Mouse (Mus musculus) layer of hippocampus, postnatal 10 days (tissue): ENCODE data around the gene Dgki. TPM values are rescaled to one million over a fixed set of nuclear protein-coding genes. Genes with fewer than 3 reads are reported as not detected.

Experiments used
- DNase-seq, 2 experiments: peaks; one replicate each; pipeline ENCODE4 v3.0.0; 2021; ENCODE audit warnings: low spot score in 2 of 2
- total RNA-seq, 2 experiments: library from RNA; stranded (reverse); gene quantifications; 2 replicates each; pipeline ENCODE4 v1.2.3; 2021

The Dgki gene
- total RNA-seq, 2 experiments from 2014 or later: 50.6 to 59.6 TPM

DNA sequence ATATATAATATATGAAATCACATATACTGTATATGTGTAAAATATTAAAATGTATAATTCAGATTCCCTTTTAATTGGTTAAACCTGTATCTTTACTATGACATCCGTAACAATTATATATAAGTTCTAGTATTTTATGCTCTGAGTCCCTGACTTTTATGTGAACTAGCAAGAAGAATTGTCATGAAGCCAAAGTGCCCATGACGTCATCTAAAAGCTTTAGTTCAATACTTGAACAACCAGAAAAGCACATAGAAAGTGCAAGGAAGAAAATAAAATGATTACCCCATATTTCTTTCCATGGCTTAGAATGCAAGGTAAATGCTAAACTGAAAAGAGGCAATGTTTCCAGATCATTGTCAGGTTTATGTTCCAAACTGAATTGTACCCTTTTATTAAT lies 269.6 kb downstream of the Dgki start:
- no peak for DNase-seq

DNA sequence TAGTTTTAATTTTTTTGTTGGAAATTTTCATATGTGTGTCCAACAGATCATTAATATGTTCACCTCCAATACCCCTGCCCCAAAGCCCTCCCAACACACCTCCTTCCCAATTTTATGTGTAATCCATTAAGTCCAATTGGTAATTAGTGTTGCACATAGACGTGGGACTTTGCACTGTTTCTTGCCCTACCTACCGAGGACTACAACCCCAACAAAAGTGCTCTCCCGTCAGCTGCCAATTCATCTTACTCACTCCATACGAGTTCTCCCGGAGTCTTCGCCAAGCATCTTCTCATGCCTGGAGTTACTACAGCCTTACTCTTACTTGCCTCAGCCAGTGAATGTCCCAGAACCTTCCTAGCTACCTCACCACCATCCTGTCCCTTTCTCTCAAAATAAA lies 271.1 kb downstream of the Dgki start:
- DNase-seq: no peak

DNA sequence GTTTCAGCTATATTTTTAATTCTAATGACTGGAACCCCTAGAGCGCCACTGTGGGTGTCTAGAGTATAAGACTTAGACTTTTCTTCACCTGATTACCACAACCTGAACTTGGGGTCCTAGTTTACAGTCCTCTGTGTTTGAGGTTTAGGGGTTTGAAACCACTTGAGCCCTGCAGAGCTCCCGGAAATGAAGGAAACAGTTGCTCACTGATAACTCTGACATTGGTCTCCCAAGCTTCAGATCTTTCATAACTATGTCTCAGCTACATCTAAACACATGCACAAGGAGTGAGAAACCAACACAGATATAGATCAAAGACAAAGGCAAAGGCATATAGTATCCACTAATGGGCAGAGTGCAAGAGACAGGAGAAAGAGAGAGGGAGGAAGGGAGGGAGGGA lies 271.7 kb downstream of the Dgki start:
- DNase-seq: no peak

DNA sequence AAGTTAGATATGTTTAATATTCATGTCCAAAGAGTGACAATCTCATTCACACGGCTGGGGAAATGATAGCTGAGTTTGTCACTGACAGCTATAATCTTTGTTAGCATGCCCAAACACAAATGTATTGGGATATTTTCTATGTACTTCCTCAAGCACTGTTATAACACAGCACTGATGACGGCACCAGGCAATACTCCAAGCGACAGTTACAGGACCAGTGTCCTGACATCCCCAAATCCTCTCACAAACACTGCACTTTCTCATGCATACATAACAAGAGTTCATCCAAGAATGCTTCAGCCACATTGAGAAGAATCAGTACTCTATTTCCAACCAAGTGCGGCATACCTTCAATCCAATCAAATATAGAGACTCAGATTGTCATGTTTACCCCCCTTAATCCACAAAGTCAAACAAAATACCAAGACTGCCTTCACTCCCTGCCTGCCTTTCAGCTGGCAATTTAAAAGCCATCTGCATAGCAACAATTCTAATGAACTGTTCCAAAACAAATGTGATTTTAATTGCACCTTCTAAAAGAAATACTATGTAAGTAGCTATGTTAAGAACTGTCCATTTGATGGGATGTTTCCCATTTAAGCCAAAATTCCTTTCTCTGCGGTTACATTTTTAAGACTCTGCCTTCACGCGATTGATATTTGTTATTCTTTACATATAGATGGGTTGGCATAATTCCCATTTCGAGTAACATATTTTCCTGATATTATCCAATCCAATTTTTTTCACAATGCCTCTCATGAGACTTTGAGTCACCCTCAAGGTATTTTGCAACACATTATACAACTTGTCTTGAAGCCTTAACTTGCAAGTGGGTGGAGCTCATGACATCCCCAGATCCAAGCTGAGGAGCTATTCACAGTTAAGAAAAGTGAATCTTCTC lies 273.4 kb downstream of the Dgki start:
- no peak for DNase-seq

DNA sequence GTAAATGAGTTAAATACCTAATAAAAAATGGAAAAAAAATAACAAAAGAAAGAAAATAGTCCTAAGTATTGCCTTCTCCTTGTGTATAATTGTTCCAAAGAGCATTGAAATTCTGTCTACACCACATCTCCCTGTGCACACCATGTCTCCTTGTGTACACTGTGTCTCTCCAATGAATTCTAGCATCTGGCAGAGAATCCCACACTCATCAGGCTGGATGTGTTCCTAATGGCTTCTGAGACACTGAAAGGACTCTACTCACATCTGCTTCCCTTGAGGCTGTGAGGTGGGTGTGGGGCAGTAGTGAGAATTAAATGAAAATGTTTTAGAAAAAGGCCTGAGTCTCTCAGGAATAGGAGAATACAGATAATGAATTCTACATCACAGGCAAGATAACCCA lies 283.9 kb downstream of the Dgki start:
- no peak for DNase-seq

DNA sequence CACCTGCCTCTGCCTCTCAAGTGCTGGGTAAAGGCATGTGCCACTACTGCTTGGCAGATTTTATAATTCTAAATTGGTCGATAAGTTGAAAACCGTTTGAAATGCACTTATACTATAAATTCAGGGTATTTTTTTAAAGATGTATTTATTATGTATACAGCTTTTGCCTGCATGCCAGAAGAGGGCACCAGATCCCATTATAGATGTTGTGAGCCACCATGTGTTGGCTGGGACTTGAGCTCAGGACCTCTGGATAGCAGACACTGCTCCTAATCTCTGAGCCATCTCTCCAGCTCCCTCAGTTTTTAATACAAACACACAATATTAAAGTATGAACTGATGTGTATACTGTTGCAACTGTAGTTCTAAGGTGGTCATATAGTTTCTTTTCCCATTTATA lies 288.4 kb downstream of the Dgki start:
- no peak for DNase-seq

DNA sequence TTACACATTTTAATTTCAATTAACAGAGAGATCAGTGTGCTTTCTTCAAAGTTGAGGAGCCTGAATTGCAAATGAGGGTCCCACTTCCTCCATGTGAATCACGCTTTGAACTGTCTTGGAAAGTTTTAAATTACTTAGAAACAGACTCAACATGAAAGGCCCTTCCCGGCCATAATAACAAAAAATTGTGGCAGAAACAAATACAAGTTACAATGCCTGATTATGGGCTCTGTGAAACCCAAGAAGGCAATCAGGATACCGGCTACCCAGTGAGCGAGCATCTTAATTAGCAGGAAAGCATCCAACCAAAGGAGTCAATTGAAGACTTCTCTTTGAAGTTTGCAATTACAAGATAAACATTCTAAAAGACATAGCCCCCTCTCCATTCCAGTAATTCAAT lies 292.4 kb downstream of the Dgki start:
- DNase-seq: no peak

DNA sequence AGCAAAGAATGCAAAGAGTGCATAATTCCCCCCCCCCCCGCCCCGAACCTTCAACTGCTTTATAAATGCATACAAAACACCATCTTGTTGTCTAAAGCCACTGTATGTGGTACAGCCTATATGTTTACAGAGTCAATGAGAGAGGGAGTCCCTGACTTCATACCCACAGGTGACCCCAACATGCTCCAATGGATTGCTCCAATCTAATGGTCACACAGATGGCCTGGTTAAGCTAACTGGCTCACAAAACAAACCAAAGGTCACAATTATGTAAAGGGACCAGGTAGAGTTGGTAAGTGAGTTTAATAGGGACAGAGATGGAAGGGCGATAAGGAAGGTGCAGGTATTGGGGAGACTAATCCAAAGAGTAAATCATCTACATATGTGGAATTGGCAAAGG lies 295.1 kb downstream of the Dgki start:
- DNase-seq: no peak

DNA sequence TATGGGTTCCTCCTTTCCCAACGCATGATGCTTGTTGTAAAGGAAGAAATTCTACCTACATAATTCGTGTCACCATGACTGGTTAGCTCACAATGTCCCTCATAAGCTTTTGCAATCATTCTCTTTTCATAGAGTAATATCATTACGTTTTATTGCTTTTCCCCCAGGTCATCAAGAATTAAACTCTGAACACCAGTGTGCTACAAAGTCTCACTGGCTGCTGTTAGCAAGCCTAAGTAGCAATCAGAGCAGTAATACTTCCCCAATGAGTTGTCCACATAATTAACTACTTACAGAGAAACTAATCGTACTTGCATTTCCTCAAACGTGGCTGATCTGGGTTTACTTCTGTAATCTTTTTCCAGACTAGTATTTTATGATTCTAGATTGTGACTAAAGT lies 296.7 kb downstream of the Dgki start:
- no peak for DNase-seq

DNA sequence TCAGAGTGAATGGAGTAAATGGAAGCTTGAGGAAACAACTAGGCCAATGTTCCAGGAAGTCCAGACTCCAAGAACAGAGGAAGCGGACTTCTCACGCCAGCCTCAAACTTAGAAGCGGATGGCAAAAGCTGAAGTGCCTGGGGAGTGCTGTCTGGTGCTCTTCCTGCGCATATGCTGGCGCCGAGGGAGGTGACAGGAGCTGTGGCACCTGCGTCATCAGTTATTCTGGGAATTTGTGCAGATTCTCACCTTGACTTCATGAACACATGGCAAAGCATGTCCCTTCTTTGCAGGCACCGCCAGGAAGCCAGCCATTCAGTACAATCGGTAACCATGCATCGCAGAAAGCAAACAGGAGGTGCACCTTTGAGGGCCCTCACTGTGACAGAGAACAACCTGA lies 301.0 kb downstream of the Dgki start:
- DNase-seq: no peak

DNA sequence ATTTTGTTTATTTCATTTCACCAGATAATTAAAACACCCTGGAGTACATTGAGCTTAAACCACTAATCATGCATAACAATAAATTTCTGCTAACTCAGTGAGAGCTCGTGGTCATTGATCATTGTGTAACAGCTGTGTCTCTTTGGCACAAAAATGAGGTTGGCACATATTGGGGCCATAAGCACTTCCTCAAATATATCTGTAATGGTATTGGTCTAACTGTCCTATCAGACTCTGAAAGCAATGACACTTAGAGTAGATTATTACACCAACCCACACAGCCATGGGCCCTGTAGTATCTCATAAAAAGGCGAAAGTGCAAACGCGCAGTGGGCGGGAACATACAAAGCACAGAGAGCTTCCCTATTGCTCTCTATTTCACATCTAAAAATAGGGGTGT lies 305.7 kb downstream of the Dgki start:
- DNase-seq: no peak

DNA sequence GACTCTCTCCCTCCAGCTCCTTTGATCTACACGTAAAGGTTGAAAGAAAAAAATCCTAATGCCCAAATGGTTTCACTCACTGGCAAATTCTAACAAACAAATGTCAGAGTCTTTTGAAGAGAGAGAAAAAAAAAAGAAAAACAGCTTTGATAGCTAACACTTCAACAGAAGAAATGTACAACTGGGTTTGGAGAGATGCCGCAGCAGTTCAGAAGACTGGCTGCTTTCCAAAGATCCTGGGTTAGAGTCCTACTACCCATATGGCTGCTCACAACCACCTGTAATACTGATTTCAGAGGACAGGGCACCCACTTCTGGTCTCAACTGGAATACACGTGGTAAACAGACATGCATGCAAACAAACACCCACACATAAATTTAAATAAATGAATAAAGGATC lies 309.8 kb downstream of the Dgki start:
- DNase-seq: no peak

DNA sequence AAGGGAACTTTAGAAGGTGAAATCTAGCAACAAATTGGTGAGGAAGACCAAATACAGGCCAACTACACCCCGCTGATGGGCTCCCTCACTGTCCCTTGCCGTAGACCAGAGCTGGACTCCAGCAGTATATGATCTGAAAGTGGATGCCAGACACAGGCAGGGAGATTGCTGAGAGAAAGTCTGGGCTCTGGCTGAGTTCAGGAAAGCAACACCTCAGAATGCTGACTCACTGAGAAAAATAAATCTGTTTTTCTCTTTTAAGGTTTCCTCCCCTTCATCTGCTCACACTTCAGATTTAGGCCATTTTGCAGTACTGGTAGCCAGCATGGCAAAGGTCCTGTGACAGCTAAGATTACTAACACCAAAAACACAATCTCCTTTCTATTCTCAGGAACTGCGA lies 311.2 kb downstream of the Dgki start:
- DNase-seq: no peak

DNA sequence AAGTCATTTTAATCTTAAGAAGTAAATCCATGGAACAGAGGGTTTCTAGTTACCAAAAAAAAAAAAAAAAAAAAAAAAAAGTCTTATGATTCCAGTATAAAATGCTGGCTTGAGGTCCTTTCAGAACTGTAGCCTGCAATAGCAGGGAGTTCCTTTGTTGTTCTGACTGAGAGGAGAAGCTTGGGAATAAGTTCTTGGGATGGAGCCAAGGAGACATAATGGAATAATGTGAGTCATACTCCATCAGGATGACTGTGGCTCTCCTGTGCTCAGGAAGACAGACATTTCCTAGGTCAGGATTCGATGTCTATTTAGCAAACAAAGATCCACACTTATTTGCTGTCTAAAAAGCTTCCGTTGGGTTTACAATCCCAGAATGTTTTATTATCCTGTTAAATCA lies 318.3 kb downstream of the Dgki start:
- DNase-seq: no peak

DNA sequence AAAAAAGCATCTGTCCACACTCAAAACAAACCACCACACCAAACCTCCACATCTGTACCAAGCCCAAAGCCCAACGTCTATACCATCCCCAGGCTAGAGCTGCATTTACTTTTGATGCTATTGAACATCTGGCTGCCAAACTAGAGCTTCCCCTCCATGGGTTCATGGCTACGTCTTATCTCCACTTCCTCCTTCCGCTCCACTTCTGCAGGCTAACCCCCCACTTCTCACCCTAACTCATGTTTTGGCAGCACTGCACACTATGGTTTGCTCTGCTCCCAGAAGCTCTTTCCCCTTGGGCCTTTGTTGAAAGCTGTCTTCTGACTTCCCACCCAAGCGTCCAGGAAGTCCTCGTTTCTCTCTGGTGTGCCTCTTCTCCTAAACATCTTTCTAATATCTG lies 319.5 kb downstream of the Dgki start:
- no peak for DNase-seq

DNA sequence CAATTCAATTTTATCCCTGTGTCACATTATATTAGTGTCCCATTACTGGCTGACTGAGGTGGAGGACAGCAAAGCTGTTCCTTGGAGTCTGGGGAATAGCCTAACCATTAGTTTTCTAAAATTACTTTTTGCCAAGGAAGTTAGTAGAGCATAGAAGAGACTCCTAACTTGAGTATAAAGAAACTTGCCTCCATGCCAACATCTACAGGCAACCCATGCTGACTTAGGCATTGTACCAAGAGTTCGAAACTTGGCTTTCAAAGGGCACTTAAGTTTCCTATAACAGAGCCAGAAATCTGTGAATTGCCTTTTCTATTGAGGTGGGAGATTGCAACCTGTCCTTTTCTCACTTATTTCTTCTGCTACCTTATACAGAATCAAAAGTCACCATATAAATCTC lies 321.8 kb downstream of the Dgki start:
- DNase-seq: no peak

DNA sequence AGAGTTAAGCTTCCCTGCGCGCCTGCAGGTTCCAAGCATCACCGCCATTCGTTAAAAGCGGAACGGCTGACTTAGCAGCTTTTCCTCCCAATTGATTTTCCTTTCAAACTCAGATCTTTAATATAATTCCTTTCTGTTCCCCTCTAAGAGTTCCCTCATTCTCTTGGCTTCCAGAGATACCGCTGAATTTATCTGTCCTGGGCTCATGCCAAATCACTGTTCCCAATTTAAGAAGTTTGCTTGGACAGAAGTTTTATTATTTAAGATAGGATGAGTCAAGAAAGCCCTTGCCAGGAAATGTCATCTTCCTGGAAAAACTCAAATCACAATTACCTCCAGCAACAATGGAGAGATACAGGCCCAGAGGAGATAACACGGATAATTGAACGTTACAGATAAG lies 326.9 kb downstream of the Dgki start:
- no peak for DNase-seq

DNA sequence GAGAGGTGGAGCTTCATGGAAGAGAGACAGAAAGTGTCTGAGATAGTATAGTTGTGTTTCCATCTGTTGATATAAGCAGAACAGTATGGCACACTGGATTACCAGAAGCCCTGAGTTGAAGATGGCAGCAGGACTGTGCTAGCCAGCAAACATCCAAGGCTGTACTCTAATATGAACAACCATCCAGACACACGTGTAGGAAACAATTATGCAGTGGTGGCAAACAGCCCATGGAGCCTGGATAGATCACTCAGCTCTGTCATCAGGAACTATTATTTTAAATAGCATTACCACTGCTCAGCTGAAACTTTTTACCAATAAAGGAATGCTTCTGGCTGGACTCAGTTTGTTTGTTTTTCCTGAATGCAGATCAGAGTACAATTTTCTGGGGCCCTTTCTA lies 327.5 kb downstream of the Dgki start:
- DNase-seq: no peak

DNA sequence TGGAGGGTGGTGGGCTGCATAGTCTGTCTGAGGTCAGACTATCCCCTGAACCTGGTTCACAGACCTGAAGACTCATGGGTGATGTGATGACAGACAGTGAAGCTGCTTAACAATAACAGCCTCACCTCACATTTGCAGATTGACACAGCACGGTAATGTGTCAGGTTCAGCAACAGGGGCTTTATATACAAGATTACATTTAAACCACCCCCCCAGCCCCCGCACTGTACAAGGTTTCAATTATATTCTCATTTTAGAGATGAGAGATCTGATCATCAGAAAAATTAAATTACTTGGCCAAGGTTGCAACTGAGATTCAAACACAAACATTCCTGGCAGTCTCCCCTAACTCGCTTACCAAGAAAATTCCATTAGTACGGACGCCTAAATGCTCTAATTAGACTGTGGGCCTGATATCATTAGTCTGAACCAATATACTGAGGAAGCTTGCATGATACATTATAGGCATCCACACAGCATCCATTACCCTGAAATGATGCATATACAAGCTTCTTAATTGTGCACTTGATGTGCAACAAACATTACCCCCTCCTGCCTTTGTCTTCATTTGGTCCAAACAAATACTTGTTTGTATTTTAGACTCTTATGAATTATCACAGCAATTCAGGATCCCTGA lies 330.6 kb downstream of the Dgki start:
- DNase-seq: no peak

DNA sequence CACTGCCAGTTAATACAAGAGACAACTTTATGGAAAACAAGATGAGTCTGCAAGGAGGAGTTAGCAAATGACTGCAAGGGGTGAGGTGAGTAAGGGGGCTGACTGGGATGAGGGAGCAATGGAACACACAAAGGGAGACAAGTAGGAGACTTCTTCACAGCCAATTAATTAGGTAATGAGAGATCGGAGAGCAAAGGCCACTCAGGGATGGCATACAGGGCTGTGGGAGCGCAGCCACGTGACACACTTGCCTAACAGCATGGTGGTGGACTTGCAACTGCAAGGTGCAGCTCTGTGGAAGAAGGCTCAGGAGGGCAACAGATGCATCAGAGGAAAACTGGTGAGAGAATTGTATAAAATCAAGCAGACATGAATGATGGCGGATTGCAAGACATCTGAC lies 339.3 kb downstream of the Dgki start:
- DNase-seq: no peak

DNA sequence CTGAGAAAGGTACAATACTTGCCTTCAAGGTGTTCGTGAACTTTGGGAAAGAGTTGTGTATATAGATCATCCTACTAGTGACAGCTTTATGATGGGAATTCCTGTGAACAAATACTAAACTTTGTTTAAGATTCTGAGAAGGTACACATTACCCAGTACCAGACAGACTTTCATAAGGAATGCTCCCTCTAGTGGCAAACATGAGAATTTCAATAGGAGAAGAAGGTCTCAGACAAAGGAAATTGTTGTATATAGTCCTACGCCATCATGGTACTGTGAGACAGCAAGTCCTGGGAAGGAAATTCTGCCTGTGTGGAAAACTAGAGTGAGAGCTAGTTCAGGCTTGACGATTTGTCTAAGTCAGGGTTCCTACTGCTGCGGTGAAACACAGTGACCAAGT lies 344.7 kb downstream of the Dgki start:
- no peak for DNase-seq

DNA sequence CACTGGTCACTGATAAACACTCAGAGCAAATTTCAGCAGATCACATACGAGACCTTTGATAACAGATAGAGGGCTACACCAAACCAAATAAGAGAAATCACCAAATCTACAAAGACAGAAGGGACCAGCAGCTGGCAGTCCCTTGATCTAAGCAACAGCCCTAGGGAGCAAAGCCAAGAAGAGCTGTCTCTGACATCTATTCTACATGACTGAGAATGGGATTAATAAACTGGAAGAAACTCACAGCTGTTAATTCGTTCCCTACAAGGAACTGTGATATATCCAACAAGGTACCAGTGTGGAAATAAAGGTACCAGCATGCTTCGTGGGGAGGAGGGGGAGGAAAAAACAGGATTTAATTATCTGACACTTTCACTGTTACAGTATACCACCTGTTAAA lies 349.3 kb downstream of the Dgki start:
- no peak for DNase-seq

DNA sequence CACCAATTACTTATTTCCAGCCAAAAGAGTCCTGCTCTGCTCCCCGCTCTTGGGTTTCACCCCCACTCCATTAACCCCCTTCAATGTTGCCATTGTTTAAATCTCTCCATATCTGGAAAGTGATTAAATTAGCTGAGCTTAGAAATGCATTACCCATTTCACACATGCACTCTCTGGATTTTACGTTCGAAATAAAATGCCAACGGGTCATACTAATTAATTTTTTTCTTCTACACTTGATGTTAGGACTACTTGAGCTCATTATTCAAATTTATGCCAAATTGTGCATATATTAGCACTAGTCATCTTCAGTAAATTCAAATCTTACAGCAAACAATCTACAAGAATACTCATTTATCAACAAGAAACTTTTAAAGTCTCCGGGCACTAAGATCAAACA lies 352.1 kb downstream of the Dgki start:
- DNase-seq: no peak
